Mouse (Mus musculus) brain, embryonic 14.5 days (tissue): ENCODE results near the gene Gm20390. TPM values are rescaled to one million over a fixed set of nuclear protein-coding genes. Genes with fewer than 3 reads are reported as not detected.

ENCODE experiments used
- DNase-seq: peaks from one replicate; pipeline ENCODE4 v3.0.0-alpha.2; 2011; ENCODE audit warnings: low read depth
- CTCF ChIP-seq: fragments of 200-500 bp; IDR thresholded peaks from 2 replicates; pipeline ENCODE4 v1.5.1; 2012; ENCODE audit warnings: inconsistent platforms, mild to moderate bottlenecking, moderate library complexity, borderline replicate concordance; ENCODE audit not compliant: insufficient read depth, insufficient read length; ENCODE audit errors: extremely low read depth
- POLR2A ChIP-seq: fragments of 200-500 bp; IDR thresholded peaks from 2 replicates; pipeline ENCODE4 v1.6.1; 2012; ENCODE audit warnings: mild to moderate bottlenecking, inconsistent platforms, borderline replicate concordance; ENCODE audit not compliant: poor library complexity, insufficient read depth, insufficient read length, severe bottlenecking; ENCODE audit errors: extremely low read depth
- polyA plus RNA-seq: library from polyadenylated mRNA; depleted of rRNA; stranded (reverse); fragments of >200 nt; gene quantifications from 2 replicates; pipeline ENCODE4 v1.2.3, GENCODE M21; 2012

The Gm20390 gene
- polyA plus RNA-seq, 1 experiment: 101 TPM

- TF ChIP-seq CTCF (no peak), POLR2A (no peak)
- DNase-seq: no peak
These were observed 18.2 kb upstream of the Gm20390 start for GRCm38 (mm10) chr11:93986298-93986697.

DNA sequence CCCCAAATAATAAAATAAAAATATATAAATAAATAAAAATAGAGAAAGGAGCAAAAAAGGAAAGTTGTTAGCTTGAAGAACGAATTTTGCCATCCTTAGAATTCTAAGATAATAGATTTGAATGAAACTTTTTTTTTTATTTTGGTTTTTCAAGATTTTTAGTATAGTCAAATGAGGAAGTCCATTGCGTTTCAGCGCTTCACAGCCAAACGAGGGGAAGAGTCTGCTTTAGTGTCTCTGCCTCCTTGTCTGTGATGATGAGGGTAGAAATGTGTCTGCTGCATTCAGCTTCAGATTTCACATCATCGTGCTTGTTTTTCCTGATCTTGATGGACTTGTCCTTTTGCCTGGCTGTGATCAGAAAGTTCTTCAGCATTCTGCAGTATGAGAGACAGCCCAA lies 17.2 kb upstream of the Gm20390 start:
- no peak for DNase-seq
- TF ChIP-seq CTCF: no peak
- TF ChIP-seq POLR2A: no peak

DNA sequence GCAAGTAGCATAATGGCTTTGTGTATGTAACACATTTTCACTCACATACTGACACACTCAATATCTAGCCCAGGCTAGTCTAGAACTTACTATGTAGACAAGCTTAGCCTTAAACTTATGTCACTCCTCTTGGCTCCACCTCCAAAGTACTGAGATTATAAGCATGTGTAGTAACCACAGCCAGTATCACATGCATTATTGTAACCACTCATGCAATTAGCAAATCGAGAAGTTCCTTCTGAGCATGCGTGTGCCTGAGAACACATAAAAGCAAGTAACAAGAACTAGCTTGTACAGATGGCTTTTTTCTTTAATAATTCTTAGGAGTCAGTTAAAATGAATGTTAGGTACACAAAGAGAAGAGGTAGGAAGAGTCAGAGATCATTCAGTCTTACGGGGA lies 16.5 kb upstream of the Gm20390 start:
- TF ChIP-seq CTCF (no peak), POLR2A (no peak)
- DNase-seq: no peak

GRCm38 (mm10) chr11:93979502-93980049 lies 11.5 kb upstream of the Gm20390 start:
- no peak for TF ChIP-seq POLR2A
- TF ChIP-seq CTCF: no peak
- no peak for DNase-seq

DNA sequence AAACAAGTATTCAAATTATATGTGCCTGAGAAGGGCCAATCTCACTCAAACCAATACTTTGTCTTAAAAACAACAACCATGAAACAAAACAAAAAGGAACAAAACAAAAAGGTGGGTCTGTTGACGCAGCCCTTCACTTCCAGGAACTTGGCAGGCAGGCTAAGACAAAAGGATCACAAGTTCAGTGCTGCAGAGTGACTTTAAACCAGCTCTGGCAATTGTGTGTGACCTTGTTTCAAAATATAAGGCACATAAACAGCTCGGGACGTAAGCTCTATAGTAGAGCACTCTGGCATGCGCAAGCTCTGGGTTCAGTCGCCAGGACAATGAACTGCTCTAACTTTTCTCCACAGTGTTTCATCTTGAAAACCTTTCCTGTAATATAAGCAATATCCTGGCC lies 4.9 kb upstream of the Gm20390 start:
- no peak for DNase-seq
- TF ChIP-seq POLR2A: no peak
- no peak for TF ChIP-seq CTCF

DNA sequence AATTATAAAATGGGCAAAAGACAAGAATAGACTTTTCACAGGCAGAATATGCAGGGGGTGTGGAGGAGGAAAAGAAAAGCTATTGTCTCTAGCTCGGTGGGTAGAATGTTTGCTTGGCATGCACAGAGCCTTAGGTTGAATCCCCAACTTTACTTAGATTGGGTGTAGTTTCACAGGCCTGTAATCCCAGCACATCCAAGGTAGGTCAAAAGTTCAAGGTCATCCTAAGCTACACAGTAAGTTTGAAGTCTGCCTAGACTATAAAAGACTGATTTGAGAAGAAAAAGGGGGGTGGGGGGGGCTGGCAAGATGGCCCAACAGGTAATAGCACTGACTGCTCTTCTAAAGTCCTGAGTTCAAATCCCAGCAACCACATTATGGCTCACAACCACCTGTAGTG lies 1.7 kb upstream of the Gm20390 start:
- no peak for DNase-seq
- TF ChIP-seq POLR2A: no peak

DNA sequence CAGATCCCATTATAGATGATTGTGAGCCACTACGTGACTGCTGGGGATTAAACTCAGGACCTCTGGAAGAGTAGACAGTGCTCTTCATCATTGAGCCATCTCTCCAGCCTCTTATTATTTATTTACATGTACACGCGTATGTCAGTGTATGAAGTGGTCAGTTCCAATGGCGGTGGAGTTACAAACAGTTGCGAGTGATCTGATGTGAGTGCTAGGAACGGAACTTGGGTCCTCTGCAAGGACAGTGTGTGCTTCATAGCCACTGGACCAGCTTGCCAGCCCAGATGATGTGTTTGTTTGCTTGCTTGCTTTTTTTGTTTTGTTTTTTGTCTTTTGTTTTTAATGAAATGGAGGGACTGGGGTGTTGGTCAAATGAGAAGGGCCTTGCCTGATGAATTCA lies 1.1 kb upstream of the Gm20390 start:
- TF ChIP-seq POLR2A: no peak
- TF ChIP-seq CTCF: no peak
- DNase-seq: no peak

- no peak for DNase-seq
- no peak for TF ChIP-seq CTCF
- no peak for TF ChIP-seq POLR2A
These were observed 695 bp upstream of the Gm20390 start for GRCm38 (mm10) chr11:93968848-93969128.

- DNase-seq: peak; percentile 25
- TF ChIP-seq POLR2A: no peak
- no peak for TF ChIP-seq CTCF
These were observed 712 bp downstream of the Gm20390 start for GRCm38 (mm10) chr11:93967381-93967780.

- TF ChIP-seq CTCF (no peak), POLR2A (no peak)
- DNase-seq: no peak
These were observed 2.7 kb downstream of the Gm20390 start for GRCm38 (mm10) chr11:93965391-93965790.

DNA sequence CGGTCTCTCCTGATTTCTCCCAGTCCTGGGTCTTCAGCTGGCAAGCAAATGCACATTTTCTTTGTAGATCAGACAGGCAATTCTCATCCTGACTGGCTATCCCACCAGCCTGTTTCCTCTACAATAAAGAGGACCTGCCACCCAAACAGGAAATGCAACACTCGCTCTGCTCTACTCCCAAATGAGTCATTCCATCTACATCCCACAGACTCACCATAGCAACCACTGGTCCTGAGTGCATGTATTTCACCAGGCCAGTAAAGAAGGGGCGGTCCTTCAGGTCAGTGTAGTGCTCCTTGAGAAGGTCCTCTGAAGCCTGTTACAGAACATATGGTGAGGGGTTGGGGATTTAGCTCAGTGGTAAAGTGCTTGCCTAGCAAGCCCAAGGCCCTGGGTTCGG lies 5.1 kb downstream of the Gm20390 start:
- TF ChIP-seq CTCF: no peak
- TF ChIP-seq POLR2A: no peak
- DNase-seq: no peak

DNA sequence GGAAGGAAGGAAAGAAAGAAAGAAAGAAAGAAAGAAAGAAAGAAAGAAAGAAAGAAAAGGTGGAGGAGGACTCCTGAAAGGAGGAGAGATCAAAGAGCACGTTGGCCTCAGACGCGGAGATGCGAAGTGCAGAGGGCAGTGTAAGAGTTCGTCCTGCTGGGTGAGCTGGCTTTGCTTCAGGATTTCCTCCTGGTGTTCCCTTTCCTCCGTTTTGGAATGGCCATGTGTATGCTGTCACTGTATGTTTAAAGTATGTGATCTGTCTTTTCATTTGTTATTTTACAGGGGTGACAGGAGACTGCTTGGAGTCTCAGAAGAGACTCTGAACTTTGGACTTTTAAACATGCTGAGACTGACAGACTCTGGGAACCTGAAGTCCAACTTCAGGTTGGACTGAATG lies 6.6 kb downstream of the Gm20390 start:
- TF ChIP-seq CTCF (no peak), POLR2A (no peak)
- DNase-seq: no peak

- no peak for TF ChIP-seq POLR2A
- no peak for DNase-seq
These were observed 10.3 kb downstream of the Gm20390 start for GRCm38 (mm10) chr11:93957746-93958145.
